Mouse (Mus musculus): ENCODE measurements at regions not wholly inside any gene's neighbourhood (a gene's known extent, or its start where the extent isn't known, plus 50 kb on each side); places are given as distances from the start of the nearest gene placed in this dataset.

DNA sequence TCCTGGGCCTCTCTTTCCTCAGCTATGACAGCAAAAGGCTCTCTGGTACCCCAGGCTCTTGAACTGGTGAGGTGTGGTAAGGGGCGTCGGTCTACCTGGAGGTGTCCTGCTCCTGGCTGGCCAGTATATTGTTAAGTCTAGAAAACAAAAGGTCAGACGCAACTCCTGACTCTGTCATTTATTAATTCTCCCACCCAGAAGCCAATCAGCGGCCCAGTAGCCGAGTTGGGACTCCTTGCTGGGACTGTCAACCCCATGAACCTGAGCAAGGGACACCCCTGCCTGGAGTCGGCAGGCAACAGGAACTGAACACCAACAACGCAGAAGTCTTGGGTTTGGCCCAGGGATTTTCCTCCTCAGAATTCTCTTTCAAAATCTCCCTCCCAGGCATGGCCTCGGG, 71.1 kb upstream of the Tle3 start:
- no peak for DNase-seq

DNA sequence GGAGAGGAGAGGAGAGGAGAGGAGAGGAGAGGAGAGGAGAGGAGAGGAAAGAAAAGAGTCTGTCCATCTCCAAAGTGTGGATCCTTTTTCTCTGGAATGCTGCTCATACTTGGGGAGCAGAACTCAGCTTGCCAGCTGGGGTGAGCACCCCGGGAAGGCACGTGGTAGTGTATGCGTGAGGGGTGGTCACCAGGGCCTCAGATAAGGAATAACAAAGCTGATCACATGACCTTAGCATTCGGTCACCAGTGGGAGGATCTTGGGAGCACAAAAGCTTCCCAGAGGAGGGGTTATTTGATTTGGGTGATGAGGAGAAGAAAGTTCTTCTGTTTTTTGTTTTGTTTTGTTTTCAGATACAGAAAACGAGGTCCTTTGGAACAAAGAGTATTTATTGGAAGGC, 69.4 kb upstream of the Tle3 start:
- DNase-seq: no peak

- no peak for DNase-seq
Observed at GRCm38 (mm10) chr9:61306306-61306705, 65.9 kb upstream of the Tle3 start.

DNA sequence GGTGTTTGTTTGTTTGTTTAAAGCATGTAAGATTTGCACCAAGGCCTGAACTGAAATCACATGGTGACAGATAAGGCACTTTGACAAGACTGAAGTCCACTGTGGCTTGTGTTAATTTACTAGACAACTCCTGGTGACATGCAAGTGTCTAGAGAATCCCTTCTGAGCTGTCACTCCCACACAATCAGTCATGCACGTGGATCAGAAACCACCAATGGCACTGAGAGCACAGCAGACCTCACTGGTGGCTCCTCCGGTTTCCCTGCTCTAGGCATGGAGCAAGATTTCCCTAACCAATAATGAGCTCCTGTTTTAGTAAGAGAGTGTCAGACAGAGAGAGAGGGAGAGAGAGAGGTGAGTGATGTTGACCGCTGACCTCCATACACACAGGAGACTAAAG, 63.1 kb upstream of the Tle3 start:
- no peak for DNase-seq

GRCm38 (mm10) chr9:61309768-61310493, 62.2 kb upstream of the Tle3 start:
- DNase-seq: peak; percentile 18

- DNase-seq: no peak
Observed at GRCm38 (mm10) chr9:61310574-61310973, 61.6 kb upstream of the Tle3 start.

GRCm38 (mm10) chr9:61311604-61312003, 60.6 kb upstream of the Tle3 start:
- no peak for DNase-seq

DNA sequence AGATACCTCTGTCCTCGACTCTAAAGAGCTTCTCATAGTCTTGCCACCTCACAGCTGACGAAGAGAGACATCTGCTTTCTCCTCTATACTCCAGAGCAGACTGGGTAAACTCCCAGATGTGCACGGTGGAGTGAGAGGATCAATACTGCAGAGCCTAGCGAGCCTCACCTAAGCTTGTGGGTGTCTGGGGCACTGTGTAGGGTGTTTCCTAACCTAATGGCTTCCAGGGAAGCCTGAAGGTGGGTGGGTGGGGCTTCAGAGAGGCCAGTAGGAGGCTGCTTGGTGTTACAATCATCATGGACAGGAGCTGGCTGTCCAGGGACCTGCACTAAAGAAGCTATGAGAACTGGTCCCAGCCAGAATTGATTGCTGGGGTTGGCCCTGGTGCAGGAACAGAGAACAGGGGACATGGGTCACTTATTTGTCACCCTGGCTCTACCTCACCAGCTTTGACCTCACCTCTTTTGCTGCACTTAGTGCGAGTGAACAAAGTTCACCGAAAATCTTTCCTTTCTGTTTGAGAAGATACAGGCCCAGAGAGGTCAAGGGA, 57.5 kb upstream of the Tle3 start:
- no peak for DNase-seq

DNA sequence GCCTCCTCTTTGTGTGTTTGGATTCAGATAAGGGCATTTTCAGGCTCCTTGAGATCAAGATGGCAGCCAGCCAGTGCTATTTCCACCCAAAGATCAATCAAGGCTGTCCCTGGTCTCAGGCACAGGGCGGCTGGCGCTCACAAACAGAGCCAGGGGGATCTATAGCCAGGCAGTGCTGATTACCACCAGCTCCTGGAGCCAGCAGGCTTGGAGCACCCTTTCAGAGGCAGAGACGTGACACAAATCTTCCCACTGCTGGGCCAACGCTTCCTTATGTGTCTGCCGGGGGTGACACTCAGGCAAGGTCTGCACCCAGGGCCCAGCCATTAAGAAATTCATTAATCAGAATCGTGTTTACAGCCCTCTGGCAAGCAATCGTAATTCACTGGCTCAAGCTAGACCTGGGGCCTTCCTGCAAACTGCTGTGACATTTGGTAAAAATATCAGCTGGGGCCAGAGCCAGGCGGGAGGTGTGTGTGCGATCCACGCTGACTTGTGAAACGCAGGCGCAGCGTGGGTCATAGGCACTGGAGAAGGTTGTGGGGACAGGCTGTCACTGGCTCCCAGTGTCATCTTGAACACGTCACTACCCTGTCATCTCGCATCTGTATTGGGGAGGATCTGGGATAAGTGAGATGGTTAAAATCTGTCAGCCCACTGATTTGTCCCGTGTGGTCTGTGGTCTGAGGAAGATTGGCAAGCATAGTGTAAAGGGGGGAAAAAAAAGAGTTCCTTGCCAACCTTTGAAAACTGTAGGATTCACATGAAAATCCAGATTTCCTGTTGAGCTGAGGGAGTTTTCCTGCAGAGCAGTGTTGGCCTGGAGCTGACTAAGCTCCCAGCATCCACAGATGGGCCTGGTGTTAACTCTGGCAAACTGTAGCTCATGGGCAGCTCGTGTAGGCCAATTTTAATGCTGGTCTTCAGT, 56.5 kb upstream of the Tle3 start:
- DNase-seq: no peak

DNA sequence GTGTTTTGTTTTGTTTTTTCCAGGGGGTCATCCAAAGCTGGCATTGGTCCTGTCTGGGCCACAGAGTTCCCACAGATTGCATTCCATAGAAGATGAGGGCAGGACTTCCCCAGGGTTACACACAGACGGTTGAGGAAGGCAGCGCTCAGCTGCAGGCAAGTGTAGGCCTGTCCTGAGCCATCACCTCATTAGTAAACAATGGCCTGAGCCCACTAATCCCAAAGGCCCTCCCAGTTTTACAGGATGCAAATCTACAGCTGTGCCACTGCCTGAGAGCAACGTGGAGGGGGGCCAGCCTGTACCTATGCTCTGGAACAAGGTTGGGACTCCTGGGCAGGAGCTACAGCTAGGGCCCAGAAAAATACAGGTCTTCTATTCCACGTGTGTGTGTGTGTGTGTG, 55.7 kb upstream of the Tle3 start:
- no peak for DNase-seq

DNA sequence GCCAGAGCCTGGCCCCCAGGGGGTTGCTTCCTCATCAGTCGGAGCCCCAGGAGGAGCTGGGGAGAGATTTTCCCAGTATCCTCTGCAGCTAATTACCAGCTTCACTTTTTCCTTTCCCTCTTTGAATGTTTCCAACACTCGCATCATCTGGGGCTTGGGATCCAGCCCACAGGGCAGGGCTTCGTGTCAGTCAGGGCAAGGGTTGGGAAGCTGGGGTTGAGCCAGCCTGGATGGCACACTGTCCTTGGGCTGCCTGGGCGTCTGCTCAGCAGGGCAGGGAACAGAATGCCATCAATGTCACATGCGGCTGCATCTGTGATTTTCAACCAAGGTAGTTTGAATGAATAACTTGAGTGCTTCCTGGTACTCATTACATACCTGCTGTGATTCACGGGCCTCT, 52.4 kb upstream of the Tle3 start:
- DNase-seq: no peak

DNA sequence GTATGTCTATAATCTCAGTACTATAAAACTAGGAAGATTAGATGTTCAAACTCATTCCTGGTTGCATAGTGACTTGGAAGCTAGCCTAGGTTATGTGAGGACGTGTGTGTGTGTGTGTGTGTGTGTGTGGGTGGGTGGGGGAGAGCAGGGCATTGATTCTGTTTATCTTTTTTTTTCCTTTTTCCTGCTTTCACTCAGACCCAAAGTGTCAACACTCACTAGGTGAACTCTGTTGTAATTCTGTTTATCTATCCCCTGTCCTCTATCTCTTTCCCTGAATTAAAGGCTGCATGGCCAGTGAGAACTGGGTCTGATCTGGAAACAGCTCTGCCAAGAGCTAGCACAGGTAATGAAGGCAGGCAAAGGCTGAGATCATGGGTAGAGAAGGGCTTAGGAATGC, 50.9 kb upstream of the Tle3 start:
- DNase-seq: no peak

GRCm38 (mm10) chr9:61321825-61322224, 50.3 kb upstream of the Tle3 start:
- no peak for DNase-seq

DNA sequence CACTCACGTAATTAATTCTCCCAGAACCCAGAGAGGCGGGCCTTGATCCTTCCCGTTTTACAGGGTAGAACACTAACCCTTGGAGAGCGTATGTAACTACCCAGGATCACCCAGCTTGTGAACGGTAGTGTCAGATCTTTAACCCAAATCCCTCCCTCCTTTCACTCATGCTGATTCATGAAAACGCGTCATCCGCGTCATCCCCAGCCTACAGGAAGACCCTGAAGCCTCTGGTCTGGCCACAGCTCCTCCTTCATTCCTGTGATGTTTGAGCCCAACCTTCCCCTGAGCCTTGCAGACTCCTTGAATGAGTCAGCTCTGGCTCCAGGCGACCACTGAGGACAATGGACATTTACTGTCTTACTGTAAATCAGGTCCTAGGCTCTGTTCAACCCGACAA, 49.8 kb upstream of the Tle3 start:
- no peak for DNase-seq
